Mouse (Mus musculus): Measurements from ENCODE around the gene Eprs.

Gene Eprs

DNA sequence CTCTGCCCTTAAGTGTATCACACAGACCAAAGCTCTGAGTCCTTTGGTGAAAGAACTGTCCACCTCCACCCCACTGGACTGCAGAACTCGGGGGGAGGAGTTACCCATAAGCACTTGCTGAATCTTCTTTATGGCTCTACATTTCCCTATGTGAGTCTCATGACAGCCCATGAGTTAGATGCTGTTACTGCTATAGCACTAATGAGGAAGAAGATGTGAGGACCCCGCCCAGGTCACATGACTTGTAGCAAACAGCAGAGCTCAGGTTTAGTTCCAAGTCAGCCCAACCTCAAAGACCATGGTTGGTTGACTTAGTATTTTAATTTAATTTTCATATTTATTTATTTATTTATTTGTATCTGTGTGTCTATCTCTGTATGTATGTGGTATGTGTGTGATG is 86.9 kb downstream of the Eprs start:
- in situ Hi-C loops (cut with MboI, MseI), result no loop called here

- in situ Hi-C loops (cut with MboI, MseI), result no loop called here
Observed at GRCm38 (mm10) chr1:185451077-185451476, 88.2 kb downstream of the Eprs start.

- in situ Hi-C loops (cut with MboI, MseI), result no loop called here
Observed at GRCm38 (mm10) chr1:185451495-185451894, 88.7 kb downstream of the Eprs start.

DNA sequence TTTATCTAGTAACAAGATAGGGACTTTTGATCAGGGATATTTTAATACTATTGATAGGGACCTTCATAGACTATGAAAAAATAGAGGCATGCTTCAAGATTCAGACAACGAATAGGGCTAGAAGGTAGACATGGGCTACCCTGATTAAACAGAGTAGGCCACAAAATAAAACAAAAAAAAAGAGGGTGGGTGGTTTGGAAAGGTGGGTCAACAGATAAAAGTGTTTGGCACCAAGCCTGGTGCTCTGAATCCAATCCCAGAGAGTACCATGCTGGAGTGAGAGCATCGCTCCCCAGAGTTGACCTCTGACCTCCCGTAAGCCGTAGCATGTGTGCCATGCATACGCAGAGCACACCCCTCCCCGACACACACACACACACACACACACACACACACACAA is 89.6 kb downstream of the Eprs start:
- in situ Hi-C loops (cut with MboI, MseI), result no loop called here

DNA sequence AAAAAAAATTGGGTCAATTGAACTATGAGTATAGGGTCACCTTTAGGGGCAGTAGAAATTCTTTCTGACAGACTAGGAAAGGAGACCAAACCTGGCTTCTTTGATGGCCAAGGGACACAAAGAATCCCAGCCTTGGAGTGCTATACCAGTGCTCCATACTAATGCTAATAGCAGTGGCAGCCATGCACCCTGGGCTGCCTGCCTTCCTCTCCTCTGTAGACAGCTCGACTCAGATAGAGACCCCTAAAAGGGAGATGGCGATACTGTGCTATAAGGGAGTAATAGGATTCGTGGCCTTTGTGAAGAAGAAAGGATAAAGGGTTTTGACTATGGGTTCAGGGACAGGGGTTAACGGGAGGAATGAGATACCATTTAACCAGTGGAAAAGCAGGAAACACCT is 91.3 kb downstream of the Eprs start:
- in situ Hi-C loops (cut with MboI, MseI), result no loop called here

DNA sequence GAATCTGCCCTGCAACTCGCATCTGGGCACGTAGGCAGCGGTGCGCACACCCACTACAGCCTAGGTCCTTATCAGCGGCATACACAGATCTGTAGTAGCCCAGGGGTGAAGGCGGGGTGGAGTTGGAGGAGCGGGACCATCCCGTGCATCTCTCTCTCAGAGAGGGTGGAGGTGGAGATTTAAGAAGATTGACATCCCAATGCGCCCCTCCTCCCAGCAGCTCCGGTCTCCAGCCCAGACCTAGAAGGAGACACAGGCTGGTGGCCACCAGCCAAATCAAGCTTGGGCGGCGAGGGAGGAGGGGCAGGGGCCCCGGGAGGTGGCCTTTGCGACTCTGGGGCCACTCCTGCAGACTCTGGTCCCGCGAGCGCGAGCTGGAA is 91.7 kb downstream of the Eprs start, which contains the start of gene Slc30a10:
Gene Slc30a10 (plus strand): TSS at position 274 of the 380 bp plus-strand sequence.
- in situ Hi-C loops (cut with MboI, MseI), result no loop called here

DNA sequence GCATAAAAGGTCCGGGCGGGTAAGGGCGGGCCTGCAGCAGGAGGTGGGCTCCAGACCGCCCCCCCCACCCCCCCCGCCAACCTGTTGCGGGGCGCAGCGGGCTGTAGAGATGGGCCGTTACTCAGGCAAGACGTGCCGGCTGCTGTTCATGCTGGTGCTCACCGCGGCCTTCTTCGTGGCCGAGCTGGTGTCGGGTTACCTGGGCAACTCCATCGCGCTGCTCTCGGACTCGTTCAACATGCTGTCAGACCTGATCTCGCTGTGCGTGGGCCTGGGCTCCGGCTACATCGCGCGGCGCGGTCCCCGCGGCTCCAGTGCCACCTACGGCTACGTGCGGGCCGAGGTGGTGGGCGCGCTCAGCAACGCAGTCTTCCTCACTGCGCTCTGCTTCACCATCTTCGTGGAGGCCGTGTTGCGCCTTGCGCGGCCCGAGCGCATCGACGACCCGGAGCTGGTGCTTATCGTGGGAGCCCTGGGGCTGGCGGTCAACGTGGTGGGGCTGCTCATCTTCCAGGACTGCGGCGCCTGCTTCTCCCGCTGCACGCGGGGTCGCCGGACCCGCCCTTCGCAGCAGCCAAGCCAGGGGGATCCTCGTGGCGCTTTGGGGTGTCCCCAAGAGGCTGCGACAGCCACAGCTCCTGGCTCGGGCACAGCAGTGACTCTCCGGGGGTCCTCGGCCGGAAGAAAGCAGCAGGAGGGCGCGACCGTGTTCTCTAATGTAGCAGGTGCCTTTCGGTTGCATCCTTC is 92.3 kb downstream of the Eprs start:
- in situ Hi-C loops (cut with MboI, MseI), result no loop called here

- in situ Hi-C loops (cut with MboI, MseI), result no loop called here
Observed at GRCm38 (mm10) chr1:185456327-185456726, 93.5 kb downstream of the Eprs start.

DNA sequence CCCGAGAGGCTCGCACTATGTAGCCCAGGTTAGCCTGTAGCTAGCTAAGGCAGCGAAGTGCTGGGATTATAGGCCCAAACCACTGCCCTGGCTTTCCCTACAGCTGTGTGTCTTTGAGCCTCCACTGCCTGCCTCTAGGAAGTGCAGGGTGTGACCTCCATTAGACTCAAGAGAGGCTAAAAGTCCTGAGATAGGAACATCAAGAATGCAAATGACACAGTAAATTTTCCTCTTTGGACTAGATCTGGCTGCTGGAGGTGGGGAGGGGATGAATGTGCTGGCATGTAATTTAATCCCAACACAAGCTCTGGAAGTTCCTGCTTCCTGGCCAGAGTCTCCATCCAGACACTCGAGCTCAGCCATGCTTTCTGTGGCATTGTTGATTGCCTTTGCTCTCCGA is 97.3 kb downstream of the Eprs start:
- in situ Hi-C loops (cut with MboI, MseI), result no loop called here

DNA sequence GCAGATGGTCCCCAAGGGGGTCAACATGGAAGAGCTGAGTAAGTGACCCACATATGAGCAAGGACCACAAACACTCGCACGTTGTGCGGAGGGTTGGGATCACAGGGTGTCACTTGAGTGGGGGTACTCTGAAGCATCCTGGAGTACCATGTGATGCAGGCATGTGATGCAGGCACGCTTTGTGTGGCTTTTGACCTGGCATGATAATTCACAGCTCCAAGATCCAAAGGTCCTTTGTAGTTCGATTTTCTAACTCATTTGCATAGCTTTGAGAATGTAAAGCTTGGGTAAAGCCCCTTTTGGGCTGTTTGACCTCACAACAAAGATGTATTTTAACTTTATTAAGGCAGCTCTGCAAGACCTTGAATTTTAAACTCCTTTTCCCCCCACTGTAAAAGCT is 100.0 kb downstream of the Eprs start:
- in situ Hi-C loops (cut with MboI, MseI), result no loop called here

- in situ Hi-C loops (cut with MboI, MseI), result no loop called here
Observed at GRCm38 (mm10) chr1:185469551-185470021, 106.7 kb downstream of the Eprs start.

GRCm38 (mm10) chr1:185472025-185472720 is 109.3 kb downstream of the Eprs start:
- in situ Hi-C loops (cut with MboI, MseI), result no loop called here

- in situ Hi-C loops (cut with MboI, MseI), result no loop called here
Observed at GRCm38 (mm10) chr1:185472730-185473129, 109.9 kb downstream of the Eprs start.

- in situ Hi-C loops (cut with MboI, MseI), result no loop called here
Observed at GRCm38 (mm10) chr1:185473437-185473836, 110.6 kb downstream of the Eprs start.

Measured in T-helper 2 cell (primary cell).